Mouse (Mus musculus) kidney, adult 2 months (tissue): ENCODE measurements around the gene Prkd3.

ENCODE experiments used
- CTCF ChIP-seq: fragments of 200-500 bp; conservative IDR thresholded peaks from 2 replicates; pipeline ENCODE4 v1.5.1; 2011; ENCODE audit warnings: low read depth, mild to moderate bottlenecking, control low read depth, low read length, moderate library complexity, mixed read lengths; ENCODE audit not compliant: insufficient read depth, insufficient read length
- POLR2A ChIP-seq: fragments of 200-500 bp; IDR thresholded peaks from one replicate; pipeline ENCODE4 v1.6.1; 2011; ENCODE audit warnings: low read depth, low read length, control low read depth

DNA sequence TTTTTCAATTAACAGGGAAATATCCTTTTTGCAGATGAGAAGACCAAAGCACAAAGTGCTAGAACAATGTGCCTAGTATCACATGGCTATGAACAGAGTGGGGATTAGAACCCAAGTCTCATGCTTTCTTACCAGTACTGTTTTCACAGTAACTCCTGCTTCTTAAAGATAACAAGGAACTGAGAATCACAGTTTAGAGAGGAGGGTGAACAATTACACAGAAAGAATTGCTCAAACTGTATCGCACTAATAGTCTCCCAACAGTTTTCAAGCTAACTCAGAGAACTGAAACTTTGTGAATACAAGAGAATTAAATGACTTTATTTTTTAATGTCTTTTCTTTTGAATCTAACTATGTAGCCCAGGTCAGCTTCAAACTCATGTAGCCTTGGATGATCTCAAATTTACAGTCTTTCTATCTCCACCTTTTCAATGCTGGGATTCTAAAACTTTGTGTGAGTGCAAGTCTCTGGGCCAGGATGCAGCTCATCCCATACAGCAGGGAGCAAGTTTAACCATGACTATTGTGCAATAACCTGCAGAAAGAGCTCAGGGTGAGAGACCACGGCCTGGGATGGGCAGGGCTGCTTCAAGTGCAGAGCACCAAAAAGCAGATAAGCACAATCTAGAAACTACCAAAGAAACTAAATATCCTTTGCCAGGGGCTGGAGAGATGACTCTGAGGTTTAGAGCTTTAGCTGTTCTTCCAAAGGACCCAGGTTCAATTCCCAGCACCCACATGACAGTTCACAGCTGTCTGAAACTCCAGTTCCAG, 5.5 kb downstream of the Prkd3 start:
- TF ChIP-seq POLR2A = no peak
- no peak for TF ChIP-seq CTCF
